Mouse (Mus musculus): ENCODE data around the gene N4bp1. TPM values are rescaled to one million over a fixed set of nuclear protein-coding genes. Genes with fewer than 3 reads are reported as not detected.

N4bp1 gene
- polyA plus RNA-seq, 1 experiment from 2014 or later: 10.0 TPM

DNA sequence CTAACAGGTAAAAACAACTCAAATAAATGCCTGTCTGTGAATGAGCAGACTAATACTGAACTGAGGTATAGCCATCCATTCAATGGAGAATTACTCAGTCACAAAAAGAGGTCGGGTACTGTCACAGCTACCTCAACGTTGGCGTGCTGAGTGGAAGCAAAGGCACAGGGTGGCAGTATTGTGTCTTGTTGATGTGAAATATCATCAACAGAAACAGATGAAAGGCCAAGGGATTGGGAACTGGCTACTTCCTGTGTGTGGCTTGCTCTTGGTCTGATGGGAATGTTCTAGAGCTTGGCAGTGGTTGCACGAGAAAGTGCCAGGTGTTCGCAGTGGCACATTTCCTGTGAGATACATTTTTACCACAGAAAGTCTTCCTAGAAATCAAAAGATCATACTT lies 76.8 kb downstream of the N4bp1 start:
- Histone ChIP-seq H3K27ac (no peak overlapping the region), H3K4me3 (replicated peaks) (no peak overlapping the region), H3K9ac (no peak overlapping the region), H3K4me1 (no peaks in the 10 kb centered on the region), H3K36me3 (no peaks in the 10 kb centered on the region), H3K27me3 (no peaks in the 10 kb centered on the region), H3K9me3 (replicated peaks) (no peaks in the 10 kb centered on the region), H3K4me2 (no peak overlapping the region)
- WGBS: 67% methylated on average over 5 of the region's 5 CpGs
- no peak for ATAC-seq (replicated peaks; ENCODE audit: low FRiP score)

DNA sequence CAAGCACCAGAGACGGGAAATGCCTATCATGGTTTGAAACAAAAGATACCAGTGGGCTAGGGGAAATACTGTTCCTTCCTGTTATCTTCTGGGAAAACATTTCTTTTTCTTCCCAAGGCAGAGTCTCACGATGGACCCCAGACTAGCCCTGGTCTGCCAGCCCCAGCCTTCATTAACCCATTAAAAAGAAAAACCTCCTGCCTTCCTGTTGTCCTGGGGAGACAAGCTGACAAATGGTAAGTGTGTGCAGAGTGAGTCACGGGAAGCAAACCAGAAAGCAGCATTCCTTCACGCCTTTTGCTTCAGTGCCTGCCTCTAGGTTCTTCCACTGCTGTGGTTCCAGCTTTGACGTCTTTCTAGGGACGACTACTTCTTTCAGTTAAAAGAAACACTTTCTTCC lies 83.1 kb downstream of the N4bp1 start:
- H3K9ac ChIP-seq: no peak overlapping the region
- 32% methylated on average over 6 of the region's 6 CpGs for WGBS
- no peaks in the 10 kb centered on the region for H3K27me3 ChIP-seq
- no peak overlapping the region for H3K4me3 ChIP-seq (replicated peaks)
- no peak for ATAC-seq (replicated peaks; ENCODE audit: low FRiP score)
- no peaks in the 10 kb centered on the region for H3K4me1 ChIP-seq
- no peak overlapping the region for H3K4me2 ChIP-seq
- H3K27ac ChIP-seq: peak overlapping the region; percentile 59
- no peaks in the 10 kb centered on the region for H3K9me3 ChIP-seq (replicated peaks)
- no peaks in the 10 kb centered on the region for H3K36me3 ChIP-seq

DNA sequence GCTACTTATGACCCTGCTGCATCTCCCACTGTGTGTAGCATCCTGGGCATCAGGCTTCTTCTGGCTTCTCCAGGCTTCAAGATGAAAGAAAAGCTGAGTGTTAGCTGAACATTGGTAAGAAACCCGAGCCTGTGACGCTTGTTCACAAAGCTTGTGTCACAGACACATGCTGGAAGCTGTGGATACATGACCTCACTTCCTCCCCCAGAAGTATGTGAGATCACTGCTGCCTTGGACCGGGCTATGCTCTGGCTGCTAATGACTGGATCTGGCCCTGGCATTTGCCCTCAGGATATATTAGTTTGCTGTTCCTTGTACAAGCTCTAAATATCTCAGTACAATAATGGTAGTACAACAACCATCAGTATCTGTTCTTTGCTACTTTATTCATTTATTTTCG lies 84.1 kb downstream of the N4bp1 start:
- H3K9ac ChIP-seq: no peak overlapping the region
- no peak for ATAC-seq (replicated peaks; ENCODE audit: low FRiP score)
- H3K4me1 ChIP-seq: no peaks in the 10 kb centered on the region
- WGBS: 32% methylated on average over 4 of the region's 4 CpGs
- H3K27ac ChIP-seq: no peak overlapping the region
- no peaks in the 10 kb centered on the region for H3K36me3 ChIP-seq
- no peak overlapping the region for H3K4me3 ChIP-seq (replicated peaks)
- H3K9me3 ChIP-seq (replicated peaks): no peaks in the 10 kb centered on the region
- H3K27me3 ChIP-seq: no peaks in the 10 kb centered on the region
- H3K4me2 ChIP-seq: no peak overlapping the region

DNA sequence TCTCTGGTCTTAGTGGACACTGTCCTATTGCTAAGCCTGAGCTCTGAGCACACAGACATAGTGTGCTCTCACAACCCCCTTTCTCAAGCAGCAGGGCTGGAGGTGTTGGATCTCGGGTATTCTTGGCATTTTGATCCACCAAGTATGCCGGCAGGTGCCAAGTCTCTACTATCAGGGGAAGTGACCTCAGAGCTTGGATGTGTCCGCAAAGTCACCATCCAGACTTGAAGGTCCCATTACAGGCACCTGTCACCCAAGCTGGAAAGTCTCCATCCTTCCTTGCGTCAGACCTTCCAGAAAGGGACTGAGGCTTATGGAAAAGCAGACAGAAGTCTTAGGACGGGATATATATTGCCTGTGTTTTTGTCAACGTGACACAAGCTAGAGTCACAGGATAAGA lies 86.9 kb downstream of the N4bp1 start:
- H3K4me1 ChIP-seq: no peaks in the 10 kb centered on the region
- H3K27ac ChIP-seq: no peak overlapping the region
- no peak for ATAC-seq (replicated peaks; ENCODE audit: low FRiP score)
- no peak overlapping the region for H3K9ac ChIP-seq
- H3K36me3 ChIP-seq: no peaks in the 10 kb centered on the region
- no peaks in the 10 kb centered on the region for H3K27me3 ChIP-seq
- 88% methylated on average over 6 of the region's 6 CpGs for WGBS
- H3K4me3 ChIP-seq (replicated peaks): no peak overlapping the region
- H3K9me3 ChIP-seq (replicated peaks): no peaks in the 10 kb centered on the region
- no peak overlapping the region for H3K4me2 ChIP-seq

DNA sequence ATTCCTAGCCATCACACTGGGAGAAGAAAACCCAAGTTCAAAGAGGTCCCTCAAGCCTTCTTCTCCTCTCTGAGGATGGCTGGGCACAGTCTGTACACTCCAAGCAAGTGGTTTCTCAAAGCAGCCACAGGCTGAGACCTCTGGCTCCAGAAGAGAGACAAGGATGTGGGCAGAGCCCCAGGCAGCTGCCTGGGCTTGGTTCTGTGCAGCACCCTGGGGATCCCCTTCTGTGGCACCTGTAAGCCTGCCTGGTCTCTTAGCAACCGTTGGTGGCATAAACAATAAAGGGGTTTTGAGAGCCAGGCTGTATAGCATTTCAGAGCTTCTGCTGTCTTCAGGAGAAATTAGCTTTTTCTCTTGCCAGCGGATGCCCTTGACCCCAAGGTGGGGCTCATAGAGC lies 87.4 kb downstream of the N4bp1 start:
- Histone ChIP-seq H3K4me2 (no peak overlapping the region), H3K9me3 (replicated peaks) (no peaks in the 10 kb centered on the region), H3K27me3 (no peaks in the 10 kb centered on the region), H3K4me1 (no peaks in the 10 kb centered on the region), H3K9ac (no peak overlapping the region), H3K36me3 (no peaks in the 10 kb centered on the region), H3K27ac (no peak overlapping the region), H3K4me3 (replicated peaks) (no peak overlapping the region)
- no peak for ATAC-seq (replicated peaks; ENCODE audit: low FRiP score)
- 81% methylated on average over 2 of the region's 2 CpGs for WGBS

DNA sequence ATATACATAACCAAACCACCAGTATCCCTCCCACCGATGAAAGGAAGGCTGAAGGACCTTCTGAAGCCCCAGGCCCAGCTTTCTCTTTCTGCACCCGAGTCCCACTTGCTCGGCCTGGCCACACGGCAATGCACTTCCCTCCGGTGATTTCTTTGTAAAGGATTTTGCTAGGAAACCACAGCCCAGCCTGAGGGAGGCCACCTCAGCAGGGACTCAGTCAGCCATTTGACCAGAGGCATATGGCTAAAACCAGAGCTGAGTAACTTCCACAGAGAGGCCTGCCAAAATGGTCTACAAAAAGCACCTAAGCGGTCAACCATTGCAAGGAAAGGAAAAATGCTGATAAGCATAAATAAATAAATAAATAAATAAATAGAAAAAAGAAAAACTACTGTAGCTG lies 90.3 kb downstream of the N4bp1 start:
- Histone ChIP-seq H3K36me3 (no peaks in the 10 kb centered on the region), H3K4me2 (no peak overlapping the region), H3K4me3 (replicated peaks) (no peak overlapping the region), H3K27me3 (no peaks in the 10 kb centered on the region), H3K4me1 (no peaks in the 10 kb centered on the region), H3K9ac (no peak overlapping the region), H3K27ac (no peak overlapping the region), H3K9me3 (replicated peaks) (no peaks in the 10 kb centered on the region)
- 49% methylated on average over 6 of the region's 6 CpGs for WGBS
- no peak for ATAC-seq (replicated peaks; ENCODE audit: low FRiP score)

DNA sequence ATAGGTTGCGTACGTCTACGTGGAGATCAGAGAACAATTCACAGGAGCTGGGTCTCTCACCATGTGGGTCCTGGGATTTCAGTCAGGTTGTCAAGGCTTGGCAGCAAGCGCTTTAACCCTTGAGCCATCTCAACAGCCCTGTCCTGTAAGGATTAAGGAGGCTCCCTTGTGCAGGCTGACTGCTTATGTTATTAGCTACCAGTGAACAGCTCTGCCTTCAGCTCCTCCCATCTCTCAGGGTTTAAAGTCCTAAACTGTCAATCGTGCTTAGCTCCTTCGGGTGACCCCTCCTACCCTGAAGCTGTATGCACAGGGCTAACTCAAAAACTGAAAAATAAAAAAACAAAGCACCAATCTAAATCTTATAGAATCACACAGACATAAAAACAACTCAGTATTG lies 93.5 kb downstream of the N4bp1 start:
- Histone ChIP-seq H3K36me3 (no peaks in the 10 kb centered on the region), H3K27ac (no peak overlapping the region), H3K9ac (no peak overlapping the region), H3K27me3 (no peaks in the 10 kb centered on the region), H3K4me3 (replicated peaks) (no peak overlapping the region), H3K4me1 (peaks cover 21% of the 10 kb centered on the region), H3K9me3 (replicated peaks) (no peaks in the 10 kb centered on the region), H3K4me2 (no peak overlapping the region)
- WGBS: 74% methylated on average over 6 of the region's 6 CpGs
- no peak for ATAC-seq (replicated peaks; ENCODE audit: low FRiP score)

DNA sequence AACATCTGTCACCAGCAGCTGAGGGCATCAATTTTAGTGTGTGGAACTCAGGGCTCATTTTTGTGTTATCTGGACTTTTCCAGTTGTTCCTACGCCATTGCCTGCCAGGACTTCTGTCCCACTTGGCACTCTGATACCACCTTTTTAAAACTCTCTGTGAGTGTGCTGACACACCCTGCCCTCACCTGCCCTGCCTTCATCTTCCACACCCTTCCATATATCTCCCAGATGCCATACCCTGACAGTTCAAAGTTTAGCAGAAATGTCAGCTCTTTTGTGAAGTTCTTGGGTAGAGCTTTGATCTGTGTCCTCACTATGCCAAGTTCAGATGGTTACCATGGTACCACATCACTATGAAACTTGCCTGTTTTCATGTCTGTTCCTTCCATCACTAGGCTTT lies 95.5 kb downstream of the N4bp1 start:
- peaks cover 28% of the 10 kb centered on the region for H3K4me1 ChIP-seq
- no peaks in the 10 kb centered on the region for H3K27me3 ChIP-seq
- H3K4me2 ChIP-seq: no peak overlapping the region
- H3K27ac ChIP-seq: no peak overlapping the region
- WGBS: 80% methylated on average over 1 of the region's 1 CpGs
- no peak overlapping the region for H3K9ac ChIP-seq
- no peak for ATAC-seq (replicated peaks; ENCODE audit: low FRiP score)
- H3K4me3 ChIP-seq (replicated peaks): no peak overlapping the region
- no peaks in the 10 kb centered on the region for H3K36me3 ChIP-seq
- H3K9me3 ChIP-seq (replicated peaks): no peaks in the 10 kb centered on the region

DNA sequence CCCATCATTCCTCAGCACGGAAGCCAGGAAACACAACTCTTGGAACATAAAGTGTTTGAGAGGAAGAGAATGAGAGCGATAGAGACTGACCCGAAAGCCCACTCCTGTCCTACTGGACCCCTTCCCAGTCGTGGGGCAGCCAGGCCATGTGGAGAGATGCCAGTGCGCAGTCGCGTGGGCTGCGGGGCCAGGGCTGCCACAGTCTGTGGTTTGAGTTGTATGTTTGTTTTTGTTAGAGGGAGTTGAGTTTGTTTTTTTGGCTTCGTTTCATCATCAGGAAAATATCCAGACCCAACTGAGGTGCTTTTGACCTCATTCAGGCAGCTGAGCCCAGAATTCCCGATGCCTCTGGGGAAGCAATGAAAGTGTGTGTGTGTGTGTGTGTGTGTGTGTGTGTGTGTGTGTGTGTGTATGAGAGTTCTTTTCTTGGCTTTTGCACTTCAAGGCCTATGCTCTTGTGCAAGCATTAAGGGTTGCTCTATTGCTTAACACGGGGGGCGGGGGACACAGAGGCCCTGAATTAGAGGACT lies 97.1 kb downstream of the N4bp1 start:
- Histone ChIP-seq H3K9me3 (replicated peaks) (no peaks in the 10 kb centered on the region), H3K36me3 (no peaks in the 10 kb centered on the region), H3K4me3 (replicated peaks) (no peak overlapping the region), H3K4me1 (peaks cover 28% of the 10 kb centered on the region), H3K4me2 (peak overlapping the region; percentile 41), H3K27ac (peak overlapping the region; percentile 68), H3K27me3 (no peaks in the 10 kb centered on the region), H3K9ac (no peak overlapping the region)
- WGBS: 32% methylated on average over 12 of the region's 12 CpGs
- peak; percentile 78; the same call in 1 of the 2 replicates for ATAC-seq (replicated peaks; ENCODE audit: low FRiP score)

DNA sequence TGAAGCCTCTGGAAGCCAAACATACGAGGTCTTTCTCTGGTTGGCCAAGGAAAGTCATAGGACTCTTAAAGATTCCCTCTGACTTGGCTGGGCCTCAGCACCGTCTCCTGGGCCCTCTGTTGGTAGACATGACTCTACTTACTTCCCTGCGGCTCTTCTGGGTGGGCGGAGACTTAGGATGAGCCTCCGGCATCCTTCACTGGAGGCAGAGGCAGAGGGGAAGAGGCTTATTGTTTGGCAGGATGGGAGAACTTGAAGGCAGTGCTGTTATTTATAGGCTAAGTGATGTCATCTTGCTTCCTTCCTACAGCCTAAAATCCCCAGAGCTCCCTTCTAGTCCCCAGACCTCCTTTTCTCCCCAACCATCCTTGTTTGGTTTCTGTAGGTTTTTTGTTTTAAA lies 98.6 kb downstream of the N4bp1 start:
- Histone ChIP-seq H3K9me3 (replicated peaks) (no peaks in the 10 kb centered on the region), H3K27ac (peak overlapping the region; percentile 68), H3K36me3 (no peaks in the 10 kb centered on the region), H3K4me1 (peaks cover 28% of the 10 kb centered on the region), H3K9ac (no peak overlapping the region), H3K4me3 (replicated peaks) (no peak overlapping the region), H3K27me3 (no peaks in the 10 kb centered on the region), H3K4me2 (no peak overlapping the region)
- no peak for ATAC-seq (replicated peaks; ENCODE audit: low FRiP score)
- 45% methylated on average over 5 of the region's 5 CpGs for WGBS

DNA sequence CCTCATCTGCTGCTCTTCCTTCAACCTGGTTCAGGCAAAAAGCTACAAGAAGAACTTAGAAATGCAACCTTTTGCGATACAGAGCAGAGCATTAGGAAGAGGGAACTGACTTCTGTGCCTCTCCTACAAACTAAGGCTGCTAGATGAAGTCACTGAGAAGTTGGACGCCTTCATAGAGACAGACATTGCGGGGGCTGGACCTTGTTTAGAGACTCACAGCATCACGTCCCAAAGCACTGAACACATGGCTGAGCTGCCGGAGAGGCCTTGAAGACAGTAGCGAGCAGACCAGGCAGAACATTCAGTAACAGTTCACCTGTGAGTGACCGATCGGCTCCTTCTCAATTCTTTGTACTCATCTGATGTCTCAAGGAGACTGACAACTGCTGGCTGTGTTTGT lies 104.0 kb downstream of the N4bp1 start:
- Histone ChIP-seq H3K4me3 (replicated peaks) (no peak overlapping the region), H3K27ac (no peak overlapping the region), H3K9me3 (replicated peaks) (no peaks in the 10 kb centered on the region), H3K9ac (no peak overlapping the region), H3K4me2 (no peak overlapping the region), H3K36me3 (no peaks in the 10 kb centered on the region), H3K4me1 (0 out of 2 replicates have a peak, but pooled peaks cover 7% of the 10 kb centered on the region), H3K27me3 (no peaks in the 10 kb centered on the region)
- 89% methylated on average over 8 of the region's 8 CpGs for WGBS
- no peak for ATAC-seq (replicated peaks; ENCODE audit: low FRiP score)

DNA sequence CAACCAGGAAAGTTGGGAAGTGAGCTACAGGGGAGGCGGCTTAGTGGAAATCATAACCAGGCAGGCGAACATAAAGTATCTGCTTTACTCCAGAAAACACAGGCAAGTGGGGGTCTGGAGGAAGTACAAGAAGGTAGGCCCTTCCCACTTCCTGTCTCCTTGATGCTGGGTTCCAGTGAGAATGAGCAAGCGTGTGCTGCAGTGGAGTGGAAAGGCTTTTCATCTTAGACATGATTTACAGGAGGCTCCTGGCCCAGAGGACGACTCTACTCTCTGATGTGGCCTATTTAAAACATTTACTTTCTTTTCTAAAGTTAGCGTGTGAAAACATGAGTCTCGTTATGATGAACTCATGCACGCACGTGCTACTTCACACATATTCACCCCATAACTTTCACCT lies 105.9 kb downstream of the N4bp1 start:
- no peak overlapping the region for H3K9ac ChIP-seq
- no peaks in the 10 kb centered on the region for H3K9me3 ChIP-seq (replicated peaks)
- ATAC-seq (replicated peaks; ENCODE audit: low FRiP score): no peak
- H3K4me2 ChIP-seq: no peak overlapping the region
- H3K4me1 ChIP-seq: 0 out of 2 replicates have a peak, but pooled peaks cover 5% of the 10 kb centered on the region
- H3K36me3 ChIP-seq: no peaks in the 10 kb centered on the region
- H3K27ac ChIP-seq: peak overlapping the region; percentile 58
- H3K4me3 ChIP-seq (replicated peaks): no peak overlapping the region
- WGBS: 45% methylated on average over 8 of the region's 8 CpGs
- H3K27me3 ChIP-seq: no peaks in the 10 kb centered on the region

DNA sequence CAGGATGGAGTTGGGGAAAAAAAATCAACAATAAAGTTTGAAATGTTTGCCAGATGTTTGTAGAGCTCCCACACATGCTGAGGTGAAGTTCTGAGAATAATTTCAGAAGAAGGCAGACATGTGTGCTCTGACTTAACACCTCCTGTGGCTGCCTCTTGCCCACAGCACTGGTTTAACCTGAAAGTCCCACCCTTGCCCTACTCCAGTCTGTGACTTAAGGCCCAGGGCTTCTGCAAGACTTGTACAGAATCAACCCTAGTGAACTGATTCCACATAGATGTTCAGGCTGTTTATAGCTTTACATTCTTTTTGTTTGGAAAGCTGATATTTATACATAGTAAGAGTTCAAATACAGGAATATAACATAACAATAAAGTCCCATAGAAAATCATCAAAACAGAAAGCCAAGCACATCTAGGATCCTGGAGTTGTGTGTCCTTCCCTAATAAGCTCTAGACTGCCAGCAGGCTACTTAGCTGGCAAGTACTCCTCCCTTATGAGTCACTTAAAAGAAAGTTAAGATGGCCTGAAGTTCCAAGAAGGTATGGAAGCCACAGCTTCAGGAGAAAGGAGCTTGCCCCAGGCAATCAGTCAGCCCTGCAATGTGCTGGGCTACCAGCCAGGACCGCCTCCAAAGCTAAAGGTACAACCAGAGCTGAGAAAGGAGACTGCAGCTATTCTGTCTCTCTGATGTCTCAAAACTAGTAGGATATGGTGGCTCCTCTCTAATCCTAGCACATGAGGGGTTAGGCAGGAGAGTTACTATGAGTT lies 114.9 kb downstream of the N4bp1 start:
- H3K9ac ChIP-seq: no peak overlapping the region
- H3K27me3 ChIP-seq: no peaks in the 10 kb centered on the region
- H3K4me2 ChIP-seq: no peak overlapping the region
- H3K9me3 ChIP-seq (replicated peaks): no peaks in the 10 kb centered on the region
- H3K27ac ChIP-seq: no peak overlapping the region
- no peak overlapping the region for H3K4me3 ChIP-seq (replicated peaks)
- no peaks in the 10 kb centered on the region for H3K36me3 ChIP-seq
- 74% methylated on average over 1 of the region's 1 CpGs for WGBS
- H3K4me1 ChIP-seq: no peaks in the 10 kb centered on the region
- ATAC-seq (replicated peaks; ENCODE audit: low FRiP score): no peak
